Mouse (Mus musculus) CH12.LX (cell line): Measurements from ENCODE around the gene Srprb. TPM values are rescaled to one million over a fixed set of nuclear protein-coding genes. Genes with fewer than 3 reads are reported as not detected.
A peak's percentile ranks its signal among the peaks of the same experiment; 100 is the strongest.
"Not testable (repeated sequence)": the region's sequence is repeated elsewhere in the genome, so short reads cannot be mapped to it uniquely, and the experiment has no call there.

Experiments
- DNase-seq: peaks from one replicate; pipeline ENCODE4 v3.0.0-alpha.2; 2013; ENCODE audit errors: extremely low read depth
- H3K27ac ChIP-seq: 2 replicates; pipeline ENCODE4 v1.5.1; 2012; ENCODE audit warnings: low read depth, mild to moderate bottlenecking, control low read depth, moderate library complexity; ENCODE audit not compliant: insufficient read depth
- H3K27me3 ChIP-seq: replicated peaks from 2 replicates; pipeline ENCODE3; 2012; ENCODE audit warnings: inconsistent platforms
- H3K36me3 ChIP-seq, 2 experiments: replicated peaks in 1 of 2; 2 replicates each; pipeline versions ENCODE3 to v1.6.1; 2012; ENCODE audit warnings: inconsistent platforms in 1 of 2, low read length in 1 of 2, mild to moderate bottlenecking in 1 of 2, mixed read lengths in 1 of 2, moderate library complexity in 1 of 2; ENCODE audit not compliant: control insufficient read depth in 1 of 2, insufficient read depth in 1 of 2
- H3K4me1 ChIP-seq, 2 experiments: 2 replicates each; pipeline ENCODE4 v1.6.1; 2012; ENCODE audit warnings: inconsistent platforms in 1 of 2, moderate library complexity in 1 of 2; ENCODE audit not compliant: insufficient read depth in 2 of 2, control insufficient read depth in 1 of 2
- H3K4me2 ChIP-seq: 2 replicates; pipeline ENCODE4 v1.6.1; 2012; ENCODE audit warnings: low read depth, mild to moderate bottlenecking, control low read depth; ENCODE audit not compliant: poor library complexity, insufficient read depth, severe bottlenecking
- H3K4me3 ChIP-seq, 3 experiments: fragments of 150-350 bp in 1 of 3; sonication (generic) in 1 of 3; replicated peaks in 1 of 3; 2 replicates each; pipeline versions ENCODE3 to v1.5.1; 2011 to 2012; ENCODE audit warnings: low read depth in 2 of 3, low read length in 2 of 3, mild to moderate bottlenecking in 2 of 3, moderate library complexity in 2 of 3, control low read depth in 1 of 3, improper control_type of control experiment in 1 of 3, inconsistent platforms in 1 of 3, mixed read lengths in 1 of 3; ENCODE audit not compliant: poor library complexity in 1 of 3
- H3K79me2 ChIP-seq: replicated peaks from 2 replicates; pipeline ENCODE4 v1.6.1; 2012; ENCODE audit warnings: mild to moderate bottlenecking, moderate library complexity; ENCODE audit not compliant: control insufficient read depth, poor library complexity, insufficient read depth, severe bottlenecking; ENCODE audit errors: extremely low read depth
- H3K9ac ChIP-seq: 2 replicates; pipeline ENCODE4 v1.6.1; 2012; ENCODE audit warnings: low read depth, mild to moderate bottlenecking, control low read depth, moderate library complexity; ENCODE audit not compliant: insufficient read depth
- H3K9me3 ChIP-seq: replicated peaks from 2 replicates; pipeline ENCODE3; 2012; ENCODE audit warnings: low read length, inconsistent platforms, mixed read lengths
- BHLHE40 ChIP-seq: IDR thresholded peaks from 2 replicates; pipeline ENCODE4 v1.6.1; 2011; ENCODE audit warnings: mild to moderate bottlenecking, low read depth, low read length, improper control_type of control experiment
- CTCF ChIP-seq, 2 experiments: IDR thresholded peaks in 1 of 2; conservative IDR thresholded peaks in 1 of 2; 2 replicates each; pipeline ENCODE4 v1.5.1; 2011 to 2012; ENCODE audit warnings: low read depth in 2 of 2, low read length in 2 of 2, improper control_type of control experiment in 1 of 2, inconsistent platforms in 1 of 2, mild to moderate bottlenecking in 1 of 2, moderate library complexity in 1 of 2
- E2F4 ChIP-seq: IDR thresholded peaks from 2 replicates; pipeline ENCODE4 v1.6.1; 2011; ENCODE audit warnings: low read depth, low read length, improper control_type of control experiment; ENCODE audit not compliant: insufficient replicate concordance
- ELF1 ChIP-seq: IDR thresholded peaks from 2 replicates; pipeline ENCODE4 v1.6.1; 2014; ENCODE audit warnings: low read depth, mild to moderate bottlenecking, inconsistent platforms, low read length, improper control_type of control experiment
- ETS1 ChIP-seq: conservative IDR thresholded peaks from 2 replicates; pipeline ENCODE4 v1.6.1; 2012; ENCODE audit warnings: low read depth, mild to moderate bottlenecking, inconsistent platforms, low read length, improper control_type of control experiment, moderate library complexity
- JUND ChIP-seq: conservative IDR thresholded peaks from 2 replicates; pipeline ENCODE4 v1.6.1; 2011; ENCODE audit warnings: low read depth, low read length, improper control_type of control experiment
- MAX ChIP-seq: IDR thresholded peaks from 2 replicates; pipeline ENCODE4 v1.6.1; 2011; ENCODE audit warnings: low read length, improper control_type of control experiment
- MEF2A ChIP-seq: IDR thresholded peaks from 2 replicates; pipeline ENCODE4 v1.6.1; 2014; ENCODE audit warnings: low read depth, mild to moderate bottlenecking, inconsistent platforms, low read length, improper control_type of control experiment, borderline replicate concordance
- MYC ChIP-seq: IDR thresholded peaks from 2 replicates; pipeline ENCODE4 v1.6.1; 2011; ENCODE audit warnings: low read depth, mild to moderate bottlenecking, improper control_type of control experiment, low read length
- NRF1 ChIP-seq: IDR thresholded peaks from 2 replicates; pipeline ENCODE4 v1.6.1; 2014; ENCODE audit warnings: low read depth, mild to moderate bottlenecking, inconsistent platforms, low read length, improper control_type of control experiment, moderate library complexity
- PAX5 ChIP-seq: IDR thresholded peaks from 2 replicates; pipeline ENCODE4 v1.6.1; 2012; ENCODE audit warnings: low read length, inconsistent platforms, mixed read lengths
- POLR2AphosphoS2 ChIP-seq: IDR thresholded peaks from 2 replicates; pipeline ENCODE4 v1.6.1; 2011; ENCODE audit warnings: low read depth, low read length, improper control_type of control experiment
- RAD21 ChIP-seq: IDR thresholded peaks from 2 replicates; pipeline ENCODE4 v1.6.1; 2011; ENCODE audit warnings: low read depth, mild to moderate bottlenecking, low read length, improper control_type of control experiment, moderate library complexity
- RCOR1 ChIP-seq: conservative IDR thresholded peaks from 2 replicates; pipeline ENCODE4 v1.6.1; 2012; ENCODE audit warnings: low read depth, mild to moderate bottlenecking, inconsistent platforms, low read length, improper control_type of control experiment
- SIN3A ChIP-seq: IDR thresholded peaks from 2 replicates; pipeline ENCODE4 v1.6.1; 2012; ENCODE audit warnings: low read length, improper control_type of control experiment, inconsistent platforms
- USF1 ChIP-seq: IDR thresholded peaks from 2 replicates; pipeline ENCODE4 v1.6.1; 2014; ENCODE audit warnings: low read depth, mild to moderate bottlenecking, inconsistent platforms, low read length, improper control_type of control experiment
- USF2 ChIP-seq: conservative IDR thresholded peaks from 2 replicates; pipeline ENCODE4 v1.6.1; 2011; ENCODE audit warnings: low read depth, low read length, improper control_type of control experiment
- dilution Hi-C: fragments of 300-500 bp; cut with MboI; formaldehyde crosslinking; loops from 2 replicates; pipeline ENCODE4 v1.14.3; 2020; ENCODE audit warnings: low sequenced_read_pairs; ENCODE audit not compliant: extremely low pct_unique_long_range_greater_than_20kb, extremely low pct_ligation_motif_present
- in situ Hi-C: fragments of 300-500 bp; cut with MboI; formaldehyde crosslinking; loops from 3 replicates; pipeline ENCODE4 v1.14.3; 2019; ENCODE audit warnings: low sequenced_read_pairs, low pct_ligation_motif_present, low pct_unique_long_range_greater_than_20kb, mixed read lengths
- polyA plus RNA-seq: library from polyadenylated mRNA; unstranded; fragments of >175 nt; gene quantifications from 2 replicates; pipeline ENCODE4 v1.2.1, GENCODE M21; 2012; ENCODE audit warnings: low read depth; ENCODE audit not compliant: insufficient read length
- total RNA-seq, 2 experiments: library from RNA; depleted of rRNA; stranded (reverse); fragments of 300-350 nt in 1 of 2; fragments of >200 nt in 1 of 2; gene quantifications; 2 replicates each; pipeline ENCODE4 v1.2.3; 2012 to 2014

Srprb gene
- total and polyA plus RNA-seq, 3 experiments, result 39.5 to 67.2 (median 59.7) TPM

- Histone ChIP-seq H3K27me3 (peaks cover 33% of the 10 kb centered on the region), H3K9me3 (no peaks in the 10 kb centered on the region), H3K4me1 (peaks cover 4 to 10% of the 10 kb centered on the region in 2 experiments; a peak in 3 of 4 replicates), H3K4me2 (no peak overlapping the region), H3K9ac (no peak overlapping the region), H3K4me3 (no peak overlapping the region), H3K27ac (no peak overlapping the region), H3K79me2 (no peaks in the 10 kb centered on the region), H3K36me3 (no peaks in the 10 kb centered on the region)
- TF ChIP-seq MYC (no peak), RAD21 (peak; percentile 13), CTCF (conservative IDR thresholded peaks at IDR 0.05 in 1 of 2, IDR thresholded peaks at IDR 0.05 in 1 of 2; ENCODE audit: low read depth in 2 of 2, low read length in 2 of 2) (peak in 1 of 2 experiments; percentile 14; a peak in 1 of 4 replicates), SIN3A (no peak)
- no peak for DNase-seq
- dilution Hi-C loops, result no loop called here
- in situ Hi-C loops, result no loop called here
Measured at GRCm38 (mm10) chr9:103168046-103168445, 33.9 kb downstream of the Srprb start.

- dilution Hi-C loops, result no loop called here
- Histone ChIP-seq H3K27me3 (peaks cover 14% of the 10 kb centered on the region), H3K4me1 (peaks cover 4 to 13% of the 10 kb centered on the region in 2 experiments; a peak in 3 of 4 replicates)
Measured at GRCm38 (mm10) chr9:103163806-103164205, 38.1 kb downstream of the Srprb start.

GRCm38 (mm10) chr9:103155158-103155557, 46.8 kb downstream of the Srprb start:
- H3K9ac ChIP-seq, dilution Hi-C loops, H3K9me3 ChIP-seq, H3K79me2 ChIP-seq, H3K27ac ChIP-seq, in situ Hi-C loops, H3K4me2 ChIP-seq, H3K4me3 ChIP-seq, H3K27me3 ChIP-seq, DNase-seq, H3K36me3 ChIP-seq: not testable (repeated sequence)
- H3K4me1 ChIP-seq, result peaks cover 3 to 28% of the 10 kb centered on the region in 2 experiments; a peak in 3 of 4 replicates

More at GRCm38 (mm10) chr9:103163806-103164205, 38.1 kb downstream of the Srprb start:
- Histone ChIP-seq H3K9me3 (no peaks in the 10 kb centered on the region), H3K36me3 (no peaks in the 10 kb centered on the region), H3K9ac (no peak overlapping the region), H3K27ac (no peak overlapping the region), H3K4me3 (no peak overlapping the region), H3K79me2 (no peaks in the 10 kb centered on the region), H3K4me2 (no peak overlapping the region)
- in situ Hi-C loops, result no loop called here
- no peak for DNase-seq
- TF ChIP-seq JUND, result no peak
- no peak for TF ChIP-seq BHLHE40
- TF ChIP-seq NRF1, result no peak
- TF ChIP-seq MEF2A, result no peak
- TF ChIP-seq RCOR1, result no peak
- no peak for TF ChIP-seq POLR2AphosphoS2
- TF ChIP-seq PAX5, result no peak
- TF ChIP-seq USF1, result no peak
- no peak for TF ChIP-seq E2F4
- no peak for TF ChIP-seq ELF1
- no peak for TF ChIP-seq USF2
- TF ChIP-seq MAX, result no peak
- no peak for TF ChIP-seq ETS1
- TF ChIP-seq MYC, result no peak
